Mouse (Mus musculus) cerebellum, adult 2 months (tissue): ENCODE measurements around the gene Fzd10. TPM values are rescaled to one million over a fixed set of nuclear protein-coding genes. Genes with fewer than 3 reads are reported as not detected.

Experiments used
- DNase-seq, 2 experiments: peaks; one replicate each; pipeline ENCODE4 v3.0.0; 2021
- H3K27ac ChIP-seq: fragments of 200-500 bp; 2 replicates; pipeline ENCODE4 v1.5.1; 2012; ENCODE audit warnings: low read length, control low read depth, inconsistent platforms; ENCODE audit not compliant: insufficient read depth
- H3K27me3 ChIP-seq: fragments of 200-500 bp; 2 replicates; pipeline ENCODE4 v1.6.1; 2012; ENCODE audit warnings: inconsistent platforms, mild to moderate bottlenecking, low read length, moderate library complexity; ENCODE audit not compliant: control insufficient read depth, insufficient read depth
- H3K4me1 ChIP-seq: fragments of 200-500 bp; 2 replicates; pipeline ENCODE4 v1.6.1; 2011; ENCODE audit warnings: low read length; ENCODE audit not compliant: control insufficient read depth, insufficient read depth
- H3K4me3 ChIP-seq: fragments of 200-500 bp; replicated peaks from 2 replicates; pipeline ENCODE3; 2011; ENCODE audit warnings: mild to moderate bottlenecking, low read depth, low read length, control low read depth; ENCODE audit not compliant: insufficient read depth
- CTCF ChIP-seq: fragments of 200-500 bp; IDR thresholded peaks from 2 replicates; pipeline ENCODE4 v1.5.1; 2011; ENCODE audit warnings: low read depth, mild to moderate bottlenecking, control low read depth, low read length, moderate library complexity, borderline replicate concordance; ENCODE audit not compliant: insufficient read depth
- POLR2A ChIP-seq: fragments of 200-500 bp; IDR thresholded peaks from 2 replicates; pipeline ENCODE4 v1.6.1; 2011; ENCODE audit warnings: low read length, control low read depth, borderline replicate concordance; ENCODE audit not compliant: insufficient read depth
- WGBS: fragments of 180-500 bp; shearing (Covaris S2); methylation state at CpG from one replicate; pipeline ENCODE4 v1.1.7; 2018; 5-methylcytosine and 5-hydroxymethylcytosine counted together
- polyA plus RNA-seq: library from polyadenylated mRNA; depleted of rRNA; stranded (reverse); fragments of >200 nt; gene quantifications from 2 replicates; pipeline ENCODE4 v1.2.3, GENCODE M21; 2012; rRNA removed

Fzd10 gene
- polyA plus RNA-seq, 1 experiment, result 1.9 TPM

- Histone ChIP-seq H3K27ac (no peak overlapping the region), H3K4me1 (no peaks in the 10 kb centered on the region), H3K4me3 (no peak overlapping the region), H3K27me3 (no peaks in the 10 kb centered on the region)
- 90% methylated on average over 26 of the region's 26 CpGs for WGBS
- DNase-seq, result no peak
- TF ChIP-seq CTCF (no peak), POLR2A (no peak)
Measured at GRCm38 (mm10) chr5:128637071-128638015, 36.7 kb downstream of the Fzd10 start.

- TF ChIP-seq POLR2A, result no peak
- TF ChIP-seq CTCF, result no peak
- Histone ChIP-seq H3K4me1 (no peaks in the 10 kb centered on the region), H3K27me3 (no peaks in the 10 kb centered on the region), H3K27ac (no peak overlapping the region), H3K4me3 (no peak overlapping the region)
- 71% methylated on average over 9 of the region's 9 CpGs for WGBS
- no peak for DNase-seq
Measured at GRCm38 (mm10) chr5:128638716-128639115, 38.1 kb downstream of the Fzd10 start.

DNA sequence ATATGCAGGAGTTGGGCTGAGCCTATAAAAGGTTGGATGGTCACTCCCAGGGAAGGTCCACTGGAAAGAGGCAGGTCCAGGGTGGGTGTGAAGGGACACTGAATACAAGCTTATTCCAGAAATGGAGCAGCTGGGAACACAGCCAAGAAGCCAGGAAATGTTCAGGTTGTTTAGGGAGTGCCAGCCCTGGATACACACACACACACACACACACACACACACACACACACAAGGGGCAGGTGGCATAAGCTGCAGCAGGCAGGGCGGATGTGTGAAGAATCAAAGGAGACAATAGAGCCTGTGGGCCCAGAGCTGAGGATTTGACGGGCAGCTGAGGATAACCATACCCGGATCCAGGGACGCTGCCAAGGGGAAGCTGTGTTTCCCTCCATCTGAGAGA, 42.4 kb downstream of the Fzd10 start:
- H3K27ac ChIP-seq, result no peak overlapping the region
- TF ChIP-seq POLR2A (no peak), CTCF (no peak)
- H3K4me3 ChIP-seq, result no peak overlapping the region
- WGBS, result 34% methylated on average over 4 of the region's 4 CpGs
- no peak for DNase-seq
- peaks cover 10% of the 10 kb centered on the region for H3K4me1 ChIP-seq
- H3K27me3 ChIP-seq, result no peaks in the 10 kb centered on the region

GRCm38 (mm10) chr5:128645720-128646119, 45.1 kb downstream of the Fzd10 start:
- 80% methylated on average over 8 of the region's 8 CpGs for WGBS
- H3K27me3 ChIP-seq, result no peaks in the 10 kb centered on the region
- TF ChIP-seq POLR2A (no peak), CTCF (no peak)

GRCm38 (mm10) chr5:128646286-128646685, 45.6 kb downstream of the Fzd10 start:
- 54% methylated on average over 5 of the region's 5 CpGs for whole genome bisulfite sequencing
- DNase-seq, result no peak
- peaks cover 10% of the 10 kb centered on the region for H3K4me1 ChIP-seq
- no peak for TF ChIP-seq CTCF
- no peak for TF ChIP-seq POLR2A
- H3K27me3 ChIP-seq, result no peaks in the 10 kb centered on the region
- no peak overlapping the region for H3K27ac ChIP-seq
- H3K4me3 ChIP-seq, result no peak overlapping the region

More at GRCm38 (mm10) chr5:128645720-128646119, 45.1 kb downstream of the Fzd10 start:
- Histone ChIP-seq H3K4me3 (no peak overlapping the region), H3K27ac (no peak overlapping the region), H3K4me1 (peaks cover 10% of the 10 kb centered on the region)
- no peak for DNase-seq

DNA sequence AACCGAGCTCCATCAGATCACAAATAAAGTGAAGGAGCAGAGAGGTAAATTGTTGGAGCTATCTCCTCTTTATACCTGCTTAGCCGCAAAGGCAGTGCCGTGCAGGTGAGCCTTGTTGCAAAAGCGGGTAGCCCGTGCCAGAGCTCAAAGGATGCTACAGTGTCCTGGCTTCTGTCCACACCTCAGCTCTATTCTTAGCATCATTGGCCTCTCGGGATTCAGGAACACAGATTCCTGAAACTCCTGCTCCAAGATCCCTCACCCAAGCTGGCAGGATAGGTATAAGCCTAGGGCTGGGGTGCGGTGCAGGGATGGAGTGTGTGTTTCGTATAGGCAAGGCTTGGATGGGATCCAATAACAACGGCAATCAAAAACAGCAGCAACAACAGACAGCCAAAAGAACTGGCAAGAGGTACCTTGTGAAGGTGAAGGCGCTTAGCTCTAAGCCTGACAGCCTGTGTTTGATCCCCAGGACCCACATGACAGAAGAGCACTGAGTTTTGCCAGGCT, 46.6 kb downstream of the Fzd10 start:
- H3K4me1 ChIP-seq, result peaks cover 10% of the 10 kb centered on the region
- H3K4me3 ChIP-seq, result peak overlapping the region; percentile 25
- TF ChIP-seq POLR2A (no peak), CTCF (no peak)
- H3K27ac ChIP-seq, result no peak overlapping the region
- 14% methylated on average over 10 of the region's 10 CpGs for WGBS
- no peaks in the 10 kb centered on the region for H3K27me3 ChIP-seq
- peak; percentile 21 to 41 for DNase-seq

DNA sequence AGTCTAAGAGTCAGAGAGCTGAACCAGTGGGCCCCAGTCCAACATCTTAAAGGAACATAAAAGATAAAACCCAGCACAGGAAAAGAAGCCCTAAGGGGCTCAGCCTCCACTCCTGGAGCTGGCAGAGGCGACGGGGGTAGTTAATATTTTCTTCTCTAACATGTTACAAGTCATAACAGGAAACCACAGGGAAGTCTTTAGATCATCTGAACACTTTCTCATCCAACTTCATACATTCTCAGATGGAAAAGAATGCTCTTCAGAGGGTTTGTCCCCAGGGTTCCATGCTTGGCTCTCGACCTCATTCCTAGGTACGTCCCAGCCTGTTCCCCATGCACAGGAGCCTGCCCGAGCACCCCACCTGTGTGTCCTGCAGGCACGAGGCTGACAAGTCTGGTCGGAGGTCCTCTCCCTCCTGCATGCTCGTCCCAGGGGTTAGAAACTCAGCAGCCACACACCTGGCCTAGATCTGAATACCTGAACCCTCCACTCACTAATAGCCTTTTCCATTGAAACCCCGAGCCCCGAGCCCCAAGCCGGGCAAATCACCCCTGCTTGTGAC, 48.8 kb downstream of the Fzd10 start:
- Histone ChIP-seq H3K4me3 (no peak overlapping the region), H3K27ac (no peak overlapping the region), H3K27me3 (no peaks in the 10 kb centered on the region), H3K4me1 (peaks cover 10% of the 10 kb centered on the region)
- 90% methylated on average over 11 of the region's 11 CpGs for WGBS
- no peak for DNase-seq
- TF ChIP-seq CTCF (no peak), POLR2A (no peak)

Other genes with a start within 250 kb of the Fzd10 start
- gene Tmem132d, start 167.8 kb upstream of the Fzd10 start, polyA plus RNA-seq, result 2.0 and 2.4 TPM in 2 replicates
- gene Piwil1, start 101.7 kb downstream of the Fzd10 start, polyA plus RNA-seq, result 0.08 and 0.15 TPM in 2 replicates